ENCODE assay signal across 11 mouse cellular contexts in genomic region chr3:88057030-88057429, GRCm38 (mm10). TPM values are rescaled to one million over a fixed set of nuclear protein-coding genes. Genes with fewer than 3 reads are reported as not detected.
DNase-seq lines count a peak whose midpoint lies in the region; ATAC-seq and TF ChIP-seq lines count a peak whose summit lies in the region.
"Had no signal": no experiment of that assay in that cellular context is flagged by ENCODE, and none has a peak within 500 bp of the region (broad histone marks: within the 10 kb centered on the region; RNA-seq: fewer than 3 reads in every experiment).

No protein-coding gene starts in this region.

- no peak overlapping the region for H3K27ac ChIP-seq in heart, embryonic 15.5 days
- no peak overlapping the region for H3K27ac ChIP-seq in heart, embryonic 11.5 days (ENCODE audit: low read depth, low read length)
- no peak overlapping the region for H3K27ac ChIP-seq in embryonic facial prominence, embryonic 10.5 days (replicated peaks)
- H3K27ac ChIP-seq in hindbrain, postnatal 0 days = no peak overlapping the region
- H3K27ac ChIP-seq in midbrain, embryonic 14.5 days (replicated peaks; ENCODE audit: low read depth, low read length) = no peak overlapping the region

- 84% methylated on average over 6 of the region's 6 CpGs for WGBS in heart, embryonic 15.5 days
- WGBS in heart, embryonic 11.5 days (ENCODE audit: insufficient replicate concordance) = 80% methylated on average over 6 of the region's 6 CpGs
- 84% methylated on average over 6 of the region's 6 CpGs for WGBS in embryonic facial prominence, embryonic 10.5 days
- WGBS in hindbrain, postnatal 0 days = 87% methylated on average over 6 of the region's 6 CpGs
- 88% methylated on average over 6 of the region's 6 CpGs for WGBS in midbrain, embryonic 14.5 days

- peak overlapping the region; percentile 89 for H3K9ac ChIP-seq in heart, embryonic 15.5 days
- H3K9ac ChIP-seq in heart, embryonic 11.5 days (ENCODE audit: low read depth, low read length) = no peak overlapping the region; the same call in 1 of the 2 replicates
- H3K9ac ChIP-seq in hindbrain, postnatal 0 days (replicated peaks; ENCODE audit: low read length) = 0 out of 2 replicates have a peak overlapping the region, but pooled peaks have one; percentile 85
- H3K9ac ChIP-seq in midbrain, embryonic 14.5 days (replicated peaks; ENCODE audit: low read length) = no peak overlapping the region

- TF ChIP-seq CTCF in hindbrain, postnatal 0 days (IDR thresholded peaks at IDR 0.05; ENCODE audit: low read depth) = no peak

- H3K4me3 ChIP-seq in heart, embryonic 15.5 days = peak overlapping the region; percentile 88
- H3K4me3 ChIP-seq in heart, embryonic 11.5 days (ENCODE audit: low read depth, low read length) = no peak overlapping the region; the same call in 1 of the 2 replicates
- H3K4me3 ChIP-seq in embryonic facial prominence, embryonic 10.5 days = peak overlapping the region; percentile 88
- no peak overlapping the region for H3K4me3 ChIP-seq in hindbrain, postnatal 0 days (ENCODE audit: low read length)
- H3K4me3 ChIP-seq in midbrain, embryonic 14.5 days (replicated peaks; ENCODE audit: low read depth, low read length) = peak overlapping the region; percentile 97

- peaks cover 33% of the 10 kb centered on the region for H3K36me3 ChIP-seq in heart, embryonic 15.5 days
- H3K36me3 ChIP-seq in heart, embryonic 11.5 days (ENCODE audit: control insufficient read depth, insufficient read depth, low read length) = peaks cover 14% of the 10 kb centered on the region
- H3K36me3 ChIP-seq in embryonic facial prominence, embryonic 10.5 days (replicated peaks) = peaks cover 50% of the 10 kb centered on the region
- peaks cover 30% of the 10 kb centered on the region; the same call in 1 of the 2 replicates for H3K36me3 ChIP-seq in hindbrain, postnatal 0 days (ENCODE audit: insufficient read depth, low read length)
- H3K36me3 ChIP-seq in midbrain, embryonic 14.5 days (ENCODE audit: control insufficient read depth, insufficient read depth, low read length) = peaks cover 40% of the 10 kb centered on the region

- ATAC-seq in heart, embryonic 15.5 days (replicated peaks; ENCODE audit: insufficient number of reproducible peaks, insufficient read depth, low FRiP score, low read depth) = no peak
- ATAC-seq in heart, embryonic 11.5 days (replicated peaks; ENCODE audit: insufficient number of reproducible peaks, low FRiP score, low TSS enrichment) = no peak
- no peak for ATAC-seq in hindbrain, postnatal 0 days
- no peak for ATAC-seq in midbrain, embryonic 14.5 days (ENCODE audit: low FRiP score, low TSS enrichment)

- no peaks in the 10 kb centered on the region for H3K27me3 ChIP-seq in heart, embryonic 15.5 days
- H3K27me3 ChIP-seq in heart, embryonic 11.5 days (ENCODE audit: control insufficient read depth, insufficient read depth, low read length) = no peaks in the 10 kb centered on the region
- H3K27me3 ChIP-seq in embryonic facial prominence, embryonic 10.5 days (replicated peaks; ENCODE audit: low read depth, poor library complexity, severe bottlenecking) = no peaks in the 10 kb centered on the region
- H3K27me3 ChIP-seq in hindbrain, postnatal 0 days (ENCODE audit: insufficient read depth, low read length) = no peaks in the 10 kb centered on the region
- H3K27me3 ChIP-seq in midbrain, embryonic 14.5 days (ENCODE audit: control insufficient read depth, insufficient read depth, low read length) = no peaks in the 10 kb centered on the region

- no peaks in the 10 kb centered on the region for H3K9me3 ChIP-seq in heart, embryonic 15.5 days (replicated peaks)
- no peaks in the 10 kb centered on the region for H3K9me3 ChIP-seq in heart, embryonic 11.5 days (replicated peaks; ENCODE audit: control insufficient read depth, low read length)
- H3K9me3 ChIP-seq in embryonic facial prominence, embryonic 10.5 days = no peaks in the 10 kb centered on the region
- H3K9me3 ChIP-seq in hindbrain, postnatal 0 days (ENCODE audit: low read length) = no peaks in the 10 kb centered on the region
- no peaks in the 10 kb centered on the region for H3K9me3 ChIP-seq in midbrain, embryonic 14.5 days (ENCODE audit: control insufficient read depth, low read length)

- H3K4me1 ChIP-seq in heart, embryonic 15.5 days (replicated peaks) = peaks cover 13% of the 10 kb centered on the region
- H3K4me1 ChIP-seq in heart, embryonic 11.5 days (ENCODE audit: control insufficient read depth, insufficient read depth, low read length) = peaks cover 11% of the 10 kb centered on the region
- H3K4me1 ChIP-seq in embryonic facial prominence, embryonic 10.5 days = peaks cover 20% of the 10 kb centered on the region
- H3K4me1 ChIP-seq in hindbrain, postnatal 0 days (ENCODE audit: insufficient read depth, low read length) = 0 out of 2 replicates have a peak, but pooled peaks cover 5% of the 10 kb centered on the region
- peaks cover 10% of the 10 kb centered on the region for H3K4me1 ChIP-seq in midbrain, embryonic 14.5 days (ENCODE audit: control insufficient read depth, insufficient read depth, low read length)

- no peak for DNase-seq in embryonic facial prominence, embryonic 10.5 days (ENCODE audit: low spot score)
- DNase-seq in hindbrain, postnatal 0 days (ENCODE audit: low spot score) = no peak
- no peak for DNase-seq in midbrain, embryonic 14.5 days
- no peak for DNase-seq in layer of hippocampus, postnatal 25 days (ENCODE audit: extremely low spot score in 1 of 2, low spot score in 1 of 2)
- no peak for DNase-seq in frontal cortex, postnatal 14 days (ENCODE audit: low spot score in 2 of 2)
- no peak for DNase-seq in adrenal gland, postnatal 25 days
- DNase-seq: heart, postnatal 14 days; right cerebral cortex, adult 18-20 months had no signal

- peak overlapping the region; percentile 74 for H3K4me2 ChIP-seq in heart, embryonic 15.5 days
- H3K4me2 ChIP-seq in heart, embryonic 11.5 days = no peak overlapping the region; the same call in 1 of the 2 replicates
- peak overlapping the region; percentile 89 for H3K4me2 ChIP-seq in hindbrain, postnatal 0 days (ENCODE audit: low read depth, low read length)
- H3K4me2 ChIP-seq in midbrain, embryonic 14.5 days (ENCODE audit: low read length) = peak overlapping the region; percentile 93

RNA-seq across cellular contexts. Expression of gene Naxe, which starts 1.3 kb away (rescaled TPM):
- 137 and 155 TPM in 2 replicates for polyA plus RNA-seq in heart, embryonic 15.5 days (2015; fragmentation: Nextera tagmentation; extraction: Ambion mirVana)
- polyA plus RNA-seq in heart, embryonic 11.5 days (2014; fragmentation: Nextera tagmentation; extraction: Ambion mirVana) = 136 and 149 TPM in 2 replicates
- polyA plus RNA-seq in embryonic facial prominence, embryonic 10.5 days (2016; fragmentation: Nextera tagmentation; extraction: Ambion mirVana) = 126 and 145 TPM in 2 replicates
- total RNA-seq in hindbrain, postnatal 0 days (2014; rRNA removed) = 87.7 and 90.0 TPM in 2 replicates
- polyA plus RNA-seq in hindbrain, postnatal 0 days (2015; fragmentation: Nextera tagmentation; extraction: Ambion mirVana) = 172 and 174 TPM in 2 replicates
- 150 and 172 TPM in 2 replicates for polyA plus RNA-seq in midbrain, embryonic 14.5 days (2014; fragmentation: Nextera tagmentation; extraction: Ambion mirVana)
- total RNA-seq in layer of hippocampus, postnatal 25 days (2021) = 10 to 100 TPM; 80.8 to 84.2 TPM
- total RNA-seq in adrenal gland, postnatal 25 days (2021) = 126 and 140 TPM in 2 replicates

RNA-seq across cellular contexts. Expression of gene Gpatch4, which starts 14.1 kb away (rescaled TPM):
- polyA plus RNA-seq in heart, embryonic 15.5 days (2015; fragmentation: Nextera tagmentation; extraction: Ambion mirVana) = 15.4 and 20.6 TPM in 2 replicates
- 22.1 and 23.9 TPM in 2 replicates for polyA plus RNA-seq in heart, embryonic 11.5 days (2014; fragmentation: Nextera tagmentation; extraction: Ambion mirVana)
- 52.2 and 52.4 TPM in 2 replicates for polyA plus RNA-seq in embryonic facial prominence, embryonic 10.5 days (2016; fragmentation: Nextera tagmentation; extraction: Ambion mirVana)
- total RNA-seq in hindbrain, postnatal 0 days (2014; rRNA removed) = 6.3 and 9.0 TPM in 2 replicates
- polyA plus RNA-seq in hindbrain, postnatal 0 days (2015; fragmentation: Nextera tagmentation; extraction: Ambion mirVana) = 31.7 and 33.5 TPM in 2 replicates
- polyA plus RNA-seq in midbrain, embryonic 14.5 days (2014; fragmentation: Nextera tagmentation; extraction: Ambion mirVana) = 22.9 and 30.3 TPM in 2 replicates
- total RNA-seq in layer of hippocampus, postnatal 25 days (2021) = 10 to 100 TPM; 14.9 to 15.7 TPM
- total RNA-seq in adrenal gland, postnatal 25 days (2021) = 14.1 and 23.4 TPM in 2 replicates

RNA-seq across cellular contexts. Expression of gene Ttc24, which starts 21.1 kb away (rescaled TPM):
- polyA plus RNA-seq in heart, embryonic 15.5 days (2015; fragmentation: Nextera tagmentation; extraction: Ambion mirVana) = 0.32 TPM in 1 of 2 replicates, not detected in the other
- not detected in 2 replicates for polyA plus RNA-seq in heart, embryonic 11.5 days (2014; fragmentation: Nextera tagmentation; extraction: Ambion mirVana)
- 0.09 and 0.24 TPM in 2 replicates for polyA plus RNA-seq in embryonic facial prominence, embryonic 10.5 days (2016; fragmentation: Nextera tagmentation; extraction: Ambion mirVana)
- total RNA-seq in hindbrain, postnatal 0 days (2014; rRNA removed) = not detected in 2 replicates
- polyA plus RNA-seq in hindbrain, postnatal 0 days (2015; fragmentation: Nextera tagmentation; extraction: Ambion mirVana) = not detected in 2 replicates
- polyA plus RNA-seq in midbrain, embryonic 14.5 days (2014; fragmentation: Nextera tagmentation; extraction: Ambion mirVana) = not detected in 2 replicates
- total RNA-seq in layer of hippocampus, postnatal 25 days (2021) = not detected
- total RNA-seq in adrenal gland, postnatal 25 days (2021) = not detected in 2 replicates
- total RNA-seq: heart, postnatal 14 days; liver, adult 2 months had no signal
- polyA plus RNA-seq: liver, adult 2 months had no signal

RNA-seq across cellular contexts. Expression of gene Iqgap3, which starts 24.7 kb away (rescaled TPM):
- polyA plus RNA-seq in heart, embryonic 15.5 days (2015; fragmentation: Nextera tagmentation; extraction: Ambion mirVana) = 21.1 and 25.1 TPM in 2 replicates
- 18.5 and 21.9 TPM in 2 replicates for polyA plus RNA-seq in heart, embryonic 11.5 days (2014; fragmentation: Nextera tagmentation; extraction: Ambion mirVana)
- 27.3 and 28.2 TPM in 2 replicates for polyA plus RNA-seq in embryonic facial prominence, embryonic 10.5 days (2016; fragmentation: Nextera tagmentation; extraction: Ambion mirVana)
- 8.0 and 9.6 TPM in 2 replicates for total RNA-seq in hindbrain, postnatal 0 days (2014; rRNA removed)
- polyA plus RNA-seq in hindbrain, postnatal 0 days (2015; fragmentation: Nextera tagmentation; extraction: Ambion mirVana) = 2.9 and 3.6 TPM in 2 replicates
- 2.7 and 3.5 TPM in 2 replicates for polyA plus RNA-seq in midbrain, embryonic 14.5 days (2014; fragmentation: Nextera tagmentation; extraction: Ambion mirVana)
- total RNA-seq in layer of hippocampus, postnatal 25 days (2021) = under 1 TPM; 0.42 to 0.52 TPM
- total RNA-seq in adrenal gland, postnatal 25 days (2021) = 4.5 and 5.9 TPM in 2 replicates

RNA-seq across cellular contexts. Expression of gene Hapln2, which starts 29.6 kb away (rescaled TPM):
- 0.15 TPM in 1 of 2 replicates, not detected in the other for polyA plus RNA-seq in heart, embryonic 15.5 days (2015; fragmentation: Nextera tagmentation; extraction: Ambion mirVana)
- polyA plus RNA-seq in heart, embryonic 11.5 days (2014; fragmentation: Nextera tagmentation; extraction: Ambion mirVana) = not detected in 2 replicates
- polyA plus RNA-seq in embryonic facial prominence, embryonic 10.5 days (2016; fragmentation: Nextera tagmentation; extraction: Ambion mirVana) = not detected in 2 replicates
- 0.47 and 0.50 TPM in 2 replicates for total RNA-seq in hindbrain, postnatal 0 days (2014; rRNA removed)
- 1.2 and 1.5 TPM in 2 replicates for polyA plus RNA-seq in hindbrain, postnatal 0 days (2015; fragmentation: Nextera tagmentation; extraction: Ambion mirVana)
- polyA plus RNA-seq in midbrain, embryonic 14.5 days (2014; fragmentation: Nextera tagmentation; extraction: Ambion mirVana) = 0.47 and 0.57 TPM in 2 replicates
- total RNA-seq in layer of hippocampus, postnatal 25 days (2021) = 10 to 100 TPM in 1 of 2 experiments, 1 to 10 TPM in 1; 7.3 to 12.0 TPM
- not detected in 2 replicates for total RNA-seq in adrenal gland, postnatal 25 days (2021)
- total RNA-seq: heart, postnatal 14 days; liver, adult 2 months had no signal
- polyA plus RNA-seq: liver, adult 2 months had no signal

Comparison
In these comparisons a context has a peak if more than half of its experiments do, and no peak if none do; other contexts are left out.
1. H3K4me3 ChIP-seq: peak in heart, embryonic 15.5 days (single experiment), embryonic facial prominence, embryonic 10.5 days (single experiment) and midbrain, embryonic 14.5 days (single experiment); none in heart, embryonic 11.5 days (single experiment) and hindbrain, postnatal 0 days (single experiment).
2. H3K9ac ChIP-seq: peak in heart, embryonic 15.5 days (single experiment) and hindbrain, postnatal 0 days (single experiment); none in heart, embryonic 11.5 days (single experiment) and midbrain, embryonic 14.5 days (single experiment).